33 mouse cellular contexts compared by ENCODE assay signal in the genomic region with DNA sequence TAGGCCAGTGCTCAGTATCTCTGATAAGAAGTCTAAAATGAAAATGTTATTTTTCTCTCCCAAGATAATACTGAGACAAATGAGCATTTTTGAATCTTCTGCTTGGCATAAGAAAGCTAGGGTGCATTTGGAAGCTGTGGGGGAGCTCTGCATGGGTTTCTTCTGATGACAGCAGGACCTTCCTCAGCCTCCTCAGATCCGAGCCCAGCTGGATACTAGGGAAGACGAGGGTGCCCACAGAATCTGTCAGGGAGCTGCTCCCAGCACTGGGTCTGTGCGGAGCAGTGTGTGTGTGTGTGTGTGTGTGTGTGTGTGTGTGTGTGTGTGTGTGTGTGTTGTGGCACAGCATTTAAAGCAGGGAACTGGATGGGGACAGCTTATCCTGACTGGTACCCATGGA.
A peak's percentile ranks its signal among the peaks of the same experiment; 100 is the strongest.
DNase-seq lines count a peak whose midpoint lies in the region; ATAC-seq and TF ChIP-seq lines count a peak whose summit lies in the region.
"Had no signal": no experiment of that assay in that cellular context is flagged by ENCODE, and none has a peak within 500 bp of the region (broad histone marks: within the 10 kb centered on the region; RNA-seq: fewer than 3 reads in every experiment).

No protein-coding gene starts in this region.

- no peak for TF ChIP-seq CTCF in forebrain, postnatal 0 days (IDR thresholded peaks at IDR 0.05; ENCODE audit: low read depth)
- no peak for TF ChIP-seq CTCF in olfactory bulb, adult 2 months (IDR thresholded peaks at IDR 0.05; ENCODE audit: insufficient read depth, low read depth, low read length)
- TF ChIP-seq CTCF in kidney, adult 2 months (conservative IDR thresholded peaks at IDR 0.05; ENCODE audit: insufficient read depth, insufficient read length, low read depth, low read length), result no peak

- 76% methylated on average over 3 of the region's 3 CpGs for WGBS in forebrain, postnatal 0 days
- WGBS in forebrain, embryonic 16.5 days, result 81% methylated on average over 3 of the region's 3 CpGs
- 19% methylated on average over 3 of the region's 3 CpGs for WGBS in olfactory bulb, adult 2 months
- 81% methylated on average over 3 of the region's 3 CpGs for WGBS in kidney, adult 2 months

- H3K4me1 ChIP-seq in forebrain, postnatal 0 days (ENCODE audit: insufficient read depth), result no peaks in the 10 kb centered on the region
- H3K4me1 ChIP-seq in forebrain, embryonic 16.5 days (replicated peaks; ENCODE audit: control insufficient read depth, insufficient read depth, low read length), result no peaks in the 10 kb centered on the region
- H3K4me1 ChIP-seq in olfactory bulb, adult 2 months (ENCODE audit: control insufficient read depth, insufficient read depth, low read length), result peaks cover 12% of the 10 kb centered on the region
- H3K4me1 ChIP-seq in kidney, adult 2 months (ENCODE audit: control insufficient read depth, insufficient read depth, low read length), result no peaks in the 10 kb centered on the region
- H3K4me1 ChIP-seq: heart, embryonic 12.5 days; kidney, embryonic 15.5 days; limb, embryonic 10.5 days; limb, embryonic 15.5 days; liver, embryonic 13.5 days; megakaryocyte, embryonic 14.5 days; midbrain, embryonic 12.5 days; neural tube, embryonic 12.5 days had no signal

- peak; percentile 20 for DNase-seq in forebrain, postnatal 0 days
- DNase-seq in layer of hippocampus, adult 18-20 months (ENCODE audit: low spot score in 2 of 2), result peak; percentile 13 to 23
- no peak for DNase-seq in layer of hippocampus, postnatal 10 days (ENCODE audit: low spot score in 2 of 2)
- peak; percentile 26 to 28 for DNase-seq in left cerebral cortex, postnatal 14 days (ENCODE audit: low spot score in 2 of 2)
- DNase-seq in left cerebral cortex, adult 8-10 months (ENCODE audit: low spot score in 2 of 2), result no peak
- no peak for DNase-seq in kidney, adult 2 months
- DNase-seq: adrenal gland, postnatal 14 days; cerebellum, adult 8-10 months; gastrocnemius, postnatal 25 days; heart, adult 18-20 months; heart, postnatal 4 days; kidney, adult 11 months; kidney, postnatal 25 days; liver, embryonic 13.5 days; lung, adult 18-20 months; lung, postnatal 4 days; spleen, adult 18-20 months; thymus, adult 18-20 months; thymus, postnatal 25 days had no signal

- no peak overlapping the region for H3K27ac ChIP-seq in forebrain, postnatal 0 days (ENCODE audit: low read depth, low read length)
- H3K27ac ChIP-seq in forebrain, embryonic 16.5 days (ENCODE audit: low read length), result no peak overlapping the region
- peak overlapping the region; percentile 5 for H3K27ac ChIP-seq in olfactory bulb, adult 2 months (ENCODE audit: insufficient read depth, low read depth, low read length)
- H3K27ac ChIP-seq in kidney, adult 2 months (ENCODE audit: insufficient read depth, low read depth, low read length), result no peak overlapping the region
- H3K27ac ChIP-seq: hindbrain, embryonic 14.5 days; kidney, embryonic 15.5 days; limb, embryonic 10.5 days; limb, embryonic 15.5 days; liver, embryonic 13.5 days; midbrain, embryonic 12.5 days; neural tube, embryonic 12.5 days had no signal

- H3K4me3 ChIP-seq in forebrain, postnatal 0 days (ENCODE audit: low read depth, low read length), result no peak overlapping the region
- H3K4me3 ChIP-seq in forebrain, embryonic 16.5 days (replicated peaks; ENCODE audit: low read length), result no peak overlapping the region
- H3K4me3 ChIP-seq in olfactory bulb, adult 2 months (ENCODE audit: insufficient read depth, low read depth, low read length), result no peak overlapping the region
- no peak overlapping the region for H3K4me3 ChIP-seq in kidney, adult 2 months (ENCODE audit: insufficient read depth, low read depth, low read length)
- H3K4me3 ChIP-seq: heart, embryonic 12.5 days; kidney, embryonic 15.5 days; limb, embryonic 10.5 days; limb, embryonic 15.5 days; liver, embryonic 13.5 days; megakaryocyte, embryonic 14.5 days; midbrain, embryonic 12.5 days; myocyte; neural tube, embryonic 12.5 days had no signal

- no peak overlapping the region for H3K4me2 ChIP-seq in forebrain, postnatal 0 days (ENCODE audit: low read depth)
- no peak overlapping the region for H3K4me2 ChIP-seq in forebrain, embryonic 16.5 days (ENCODE audit: low read length)
- H3K4me2 ChIP-seq: heart, embryonic 12.5 days; hindbrain, embryonic 14.5 days; kidney, embryonic 15.5 days; limb, embryonic 15.5 days; liver, embryonic 13.5 days; midbrain, embryonic 12.5 days; neural tube, embryonic 12.5 days had no signal

- intact Hi-C loops in left cerebral cortex, postnatal 14 days (cut with DNase I), result no loop called here

- H3K9ac ChIP-seq in forebrain, postnatal 0 days, result no peak overlapping the region
- H3K9ac ChIP-seq in forebrain, embryonic 16.5 days (replicated peaks; ENCODE audit: low read depth, low read length), result no peak overlapping the region
- H3K9ac ChIP-seq: heart, embryonic 12.5 days; hindbrain, embryonic 14.5 days; kidney, embryonic 15.5 days; limb, embryonic 15.5 days; liver, embryonic 13.5 days; midbrain, embryonic 12.5 days; neural tube, embryonic 12.5 days had no signal

- H3K9me3 ChIP-seq in forebrain, postnatal 0 days (ENCODE audit: low read length), result no peaks in the 10 kb centered on the region; the same call in 1 of the 2 replicates
- H3K9me3 ChIP-seq in forebrain, embryonic 16.5 days (ENCODE audit: control insufficient read depth, low read length), result peaks cover 3% of the 10 kb centered on the region
- H3K9me3 ChIP-seq: kidney, embryonic 15.5 days; limb, embryonic 10.5 days; limb, embryonic 15.5 days; midbrain, embryonic 12.5 days had no signal

- no peak for ATAC-seq in forebrain, postnatal 0 days
- ATAC-seq in forebrain, embryonic 16.5 days, result no peak
- ATAC-seq: forebrain, embryonic 14.5 days; inflammation-experienced regulatory T-cells, adult 6 months; lung, postnatal 0 days had no signal

- no peaks in the 10 kb centered on the region for H3K27me3 ChIP-seq in forebrain, postnatal 0 days (ENCODE audit: insufficient read depth, low read length)
- H3K27me3 ChIP-seq in forebrain, embryonic 16.5 days (replicated peaks; ENCODE audit: control insufficient read depth, insufficient read depth, low read length), result no peaks in the 10 kb centered on the region
- no peaks in the 10 kb centered on the region for H3K27me3 ChIP-seq in kidney, adult 2 months (replicated peaks; ENCODE audit: control insufficient read depth, insufficient read depth, low read length)
- H3K27me3 ChIP-seq: heart, embryonic 12.5 days; kidney, embryonic 15.5 days; limb, embryonic 15.5 days; liver, embryonic 13.5 days; megakaryocyte, embryonic 14.5 days; midbrain, embryonic 12.5 days; neural tube, embryonic 12.5 days had no signal

- no peak for TF ChIP-seq POLR2A in olfactory bulb, adult 2 months (IDR thresholded peaks at IDR 0.05; ENCODE audit: insufficient read depth, low read depth, low read length)
- TF ChIP-seq POLR2A in kidney, adult 2 months (IDR thresholded peaks at IDR 0.05; ENCODE audit: low read depth, low read length), result no peak

- no peaks in the 10 kb centered on the region for H3K36me3 ChIP-seq in forebrain, postnatal 0 days (ENCODE audit: insufficient read depth)
- H3K36me3 ChIP-seq in forebrain, embryonic 16.5 days (ENCODE audit: control insufficient read depth, insufficient read depth), result no peaks in the 10 kb centered on the region
- H3K36me3 ChIP-seq in kidney, adult 2 months (ENCODE audit: control insufficient read depth, insufficient read depth, low read length), result no peaks in the 10 kb centered on the region
- H3K36me3 ChIP-seq: heart, embryonic 12.5 days; kidney, embryonic 15.5 days; limb, embryonic 10.5 days; limb, embryonic 15.5 days; liver, embryonic 13.5 days; midbrain, embryonic 12.5 days had no signal

Comparison
In these comparisons a context has a peak if more than half of its experiments do, and no peak if none do; other contexts are left out.
1. DNase-seq: peak in forebrain, postnatal 0 days (single experiment), layer of hippocampus, adult 18-20 months (2 of 2) and left cerebral cortex, postnatal 14 days (2 of 2); none in layer of hippocampus, postnatal 10 days (0 of 2), left cerebral cortex, adult 8-10 months (0 of 2) and kidney, adult 2 months (single experiment).